Mouse (Mus musculus): ENCODE measurements around the gene Erf. TPM values are rescaled to one million over a fixed set of nuclear protein-coding genes. Genes with fewer than 3 reads are reported as not detected.
A peak's percentile ranks its signal among the peaks of the same experiment; 100 is the strongest.

Gene Erf
- polyA plus RNA-seq, 1 experiment, result 37.0 TPM

DNA sequence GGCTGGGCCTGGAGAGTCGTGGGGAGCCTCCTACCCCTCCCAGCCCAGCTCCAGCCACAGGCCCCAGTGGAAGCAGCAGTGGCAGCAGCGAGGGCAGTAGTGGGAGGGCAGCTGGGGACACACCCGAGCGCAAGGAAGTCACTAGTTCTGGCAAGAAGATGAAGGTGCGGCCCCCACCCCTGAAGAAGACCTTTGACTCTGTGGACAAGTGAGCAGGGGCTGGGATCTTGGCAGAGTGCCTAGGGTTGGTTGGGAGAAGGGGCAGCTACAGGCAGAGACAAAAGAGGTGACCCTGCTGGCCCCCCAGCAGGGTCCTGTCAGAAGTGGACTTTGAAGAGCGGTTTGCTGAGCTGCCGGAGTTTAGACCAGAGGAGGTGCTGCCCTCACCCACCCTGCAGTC lies 41.5 kb upstream of the Erf start:
- Histone ChIP-seq H3K27ac (ENCODE audit: insufficient read depth, low read depth, low read length) (no peak overlapping the region), H3K27me3 (replicated peaks; ENCODE audit: control insufficient read depth, insufficient read depth, low read length) (no peaks in the 10 kb centered on the region), H3K36me3 (ENCODE audit: control insufficient read depth, insufficient read depth, low read length) (no peaks in the 10 kb centered on the region), H3K4me3 (ENCODE audit: insufficient read depth, low read depth, low read length) (no peak overlapping the region), H3K4me1 (ENCODE audit: control insufficient read depth, insufficient read depth, low read length) (no peaks in the 10 kb centered on the region)
- no peak for DNase-seq
- TF ChIP-seq POLR2A (IDR thresholded peaks at IDR 0.05; ENCODE audit: low read depth, low read length) (no peak), CTCF (conservative IDR thresholded peaks at IDR 0.05; ENCODE audit: insufficient read depth, insufficient read length, low read depth, low read length) (no peak)
- 45% methylated on average over 7 of the region's 7 CpGs for WGBS

DNA sequence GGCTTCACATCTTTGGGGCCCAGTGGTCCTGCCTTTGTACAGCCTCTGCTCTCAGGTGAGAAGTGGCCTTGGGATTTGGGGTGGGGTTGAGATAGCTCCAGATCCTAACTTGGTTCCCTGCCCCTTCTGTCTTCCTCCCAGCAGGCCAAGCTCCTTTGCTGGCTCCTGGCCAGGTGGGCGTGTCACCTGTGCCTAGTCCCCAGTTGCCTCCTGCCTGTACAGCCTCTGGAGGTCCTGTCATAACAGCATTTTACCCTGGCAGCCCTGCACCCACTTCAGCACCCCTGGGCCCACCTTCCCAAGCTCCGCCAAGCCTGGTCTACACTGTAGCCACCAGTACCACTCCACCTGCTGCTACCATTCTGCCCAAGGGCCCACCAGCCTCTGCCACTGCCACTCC lies 40.4 kb upstream of the Erf start:
- no peaks in the 10 kb centered on the region for H3K27me3 ChIP-seq (replicated peaks; ENCODE audit: control insufficient read depth, insufficient read depth, low read length)
- H3K27ac ChIP-seq (ENCODE audit: insufficient read depth, low read depth, low read length), result no peak overlapping the region
- no peaks in the 10 kb centered on the region for H3K4me1 ChIP-seq (ENCODE audit: control insufficient read depth, insufficient read depth, low read length)
- H3K36me3 ChIP-seq (ENCODE audit: control insufficient read depth, insufficient read depth, low read length), result no peaks in the 10 kb centered on the region
- no peak overlapping the region for H3K4me3 ChIP-seq (ENCODE audit: insufficient read depth, low read depth, low read length)
- peak; percentile 71 for DNase-seq
- TF ChIP-seq CTCF (conservative IDR thresholded peaks at IDR 0.05; ENCODE audit: insufficient read depth, insufficient read length, low read depth, low read length) (no peak), POLR2A (IDR thresholded peaks at IDR 0.05; ENCODE audit: low read depth, low read length) (no peak)
- WGBS, result 58% methylated on average over 2 of the region's 2 CpGs

DNA sequence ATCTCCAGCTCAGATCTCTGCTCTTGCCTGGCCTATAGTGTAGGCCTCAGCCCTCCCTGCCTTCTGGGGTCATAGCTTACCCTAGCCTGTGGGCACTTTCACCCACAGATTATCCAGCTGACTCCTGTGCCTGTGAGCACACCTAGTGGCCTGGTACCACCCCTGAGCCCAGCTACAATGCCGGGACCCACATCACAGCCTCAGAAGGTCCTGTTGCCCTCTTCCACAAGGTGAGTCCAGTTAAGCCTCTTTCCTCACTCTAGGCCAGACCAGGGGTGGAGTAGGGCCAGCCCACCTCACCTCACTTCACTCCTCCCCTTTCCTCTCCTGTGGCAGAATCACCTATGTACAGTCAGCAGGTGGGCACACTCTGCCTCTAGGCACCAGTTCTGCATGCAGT lies 39.9 kb upstream of the Erf start:
- no peak for DNase-seq
- WGBS, result 92% methylated on average over 1 of the region's 1 CpGs
- Histone ChIP-seq H3K4me3 (ENCODE audit: insufficient read depth, low read depth, low read length) (no peak overlapping the region), H3K4me1 (ENCODE audit: control insufficient read depth, insufficient read depth, low read length) (no peaks in the 10 kb centered on the region), H3K36me3 (ENCODE audit: control insufficient read depth, insufficient read depth, low read length) (no peaks in the 10 kb centered on the region; the same call in 1 of the 2 replicates), H3K27me3 (replicated peaks; ENCODE audit: control insufficient read depth, insufficient read depth, low read length) (no peaks in the 10 kb centered on the region), H3K27ac (ENCODE audit: insufficient read depth, low read depth, low read length) (no peak overlapping the region)
- TF ChIP-seq POLR2A (IDR thresholded peaks at IDR 0.05; ENCODE audit: low read depth, low read length) (no peak), CTCF (conservative IDR thresholded peaks at IDR 0.05; ENCODE audit: insufficient read depth, insufficient read length, low read depth, low read length) (no peak)

DNA sequence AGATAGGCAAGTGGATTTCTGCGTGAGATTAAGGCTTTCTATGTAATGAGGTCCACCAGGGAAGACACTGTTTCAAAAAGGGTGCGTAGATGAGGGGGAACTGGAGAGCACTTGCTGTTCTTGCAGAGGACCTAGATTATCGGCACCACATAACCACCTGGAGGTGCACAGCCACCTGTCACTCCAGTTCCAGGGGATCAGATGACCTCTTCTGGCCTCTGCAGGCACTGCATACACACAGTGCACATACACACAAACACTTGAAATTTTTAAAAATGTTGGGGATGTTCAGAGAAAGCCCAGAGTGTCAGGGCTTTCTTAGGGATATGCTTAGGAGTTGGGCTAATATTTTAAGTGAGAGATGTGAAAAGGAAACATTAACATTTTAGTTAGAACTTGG lies 39.4 kb upstream of the Erf start:
- DNase-seq, result no peak
- TF ChIP-seq POLR2A (IDR thresholded peaks at IDR 0.05; ENCODE audit: low read depth, low read length) (no peak), CTCF (conservative IDR thresholded peaks at IDR 0.05; ENCODE audit: insufficient read depth, insufficient read length, low read depth, low read length) (peak; percentile 12; the same call in 1 of the 2 replicates)
- no peak overlapping the region for H3K4me3 ChIP-seq (ENCODE audit: insufficient read depth, low read depth, low read length)
- H3K27me3 ChIP-seq (replicated peaks; ENCODE audit: control insufficient read depth, insufficient read depth, low read length), result no peaks in the 10 kb centered on the region
- no peaks in the 10 kb centered on the region for H3K4me1 ChIP-seq (ENCODE audit: control insufficient read depth, insufficient read depth, low read length)
- H3K36me3 ChIP-seq (ENCODE audit: control insufficient read depth, insufficient read depth, low read length), result no peaks in the 10 kb centered on the region; the same call in 1 of the 2 replicates
- no peak overlapping the region for H3K27ac ChIP-seq (ENCODE audit: insufficient read depth, low read depth, low read length)
- 96% methylated on average over 3 of the region's 3 CpGs for WGBS

GRCm38 (mm10) chr7:25288721-25289120 lies 38.2 kb upstream of the Erf start:
- H3K4me3 ChIP-seq (ENCODE audit: insufficient read depth, low read depth, low read length), result no peak overlapping the region
- H3K27me3 ChIP-seq (replicated peaks; ENCODE audit: control insufficient read depth, insufficient read depth, low read length), result no peaks in the 10 kb centered on the region
- H3K4me1 ChIP-seq (ENCODE audit: control insufficient read depth, insufficient read depth, low read length), result no peaks in the 10 kb centered on the region
- no peak for DNase-seq
- H3K36me3 ChIP-seq (ENCODE audit: control insufficient read depth, insufficient read depth, low read length), result no peaks in the 10 kb centered on the region; the same call in 1 of the 2 replicates
- WGBS, result 96% methylated on average over 3 of the region's 3 CpGs
- no peak for TF ChIP-seq CTCF (conservative IDR thresholded peaks at IDR 0.05; ENCODE audit: insufficient read depth, insufficient read length, low read depth, low read length)
- TF ChIP-seq POLR2A (IDR thresholded peaks at IDR 0.05; ENCODE audit: low read depth, low read length), result no peak
- no peak overlapping the region for H3K27ac ChIP-seq (ENCODE audit: insufficient read depth, low read depth, low read length)

DNA sequence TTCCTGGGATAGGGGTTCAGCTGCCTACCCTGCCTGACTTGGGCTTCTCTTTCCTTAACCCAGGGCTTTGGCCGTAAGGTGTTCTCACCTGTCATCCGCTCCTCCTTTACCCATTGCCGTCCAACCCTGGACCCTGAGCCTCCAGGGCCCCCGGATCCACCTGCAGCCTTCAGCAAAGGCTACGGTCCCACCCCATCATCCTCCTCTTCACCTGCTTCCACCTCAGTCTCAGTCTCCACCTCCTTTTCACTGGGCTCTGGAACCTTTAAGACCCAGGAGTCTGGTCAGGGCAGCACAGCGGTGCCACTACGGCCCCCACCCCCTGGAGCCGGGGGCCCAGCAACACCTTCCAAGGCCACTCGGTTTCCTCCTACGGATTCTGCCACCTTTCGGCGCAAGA lies 37.5 kb upstream of the Erf start:
- Histone ChIP-seq H3K4me3 (ENCODE audit: insufficient read depth, low read depth, low read length) (no peak overlapping the region), H3K27me3 (replicated peaks; ENCODE audit: control insufficient read depth, insufficient read depth, low read length) (no peaks in the 10 kb centered on the region), H3K36me3 (ENCODE audit: control insufficient read depth, insufficient read depth, low read length) (no peaks in the 10 kb centered on the region; the same call in 1 of the 2 replicates), H3K27ac (ENCODE audit: insufficient read depth, low read depth, low read length) (no peak overlapping the region), H3K4me1 (ENCODE audit: control insufficient read depth, insufficient read depth, low read length) (0 out of 2 replicates have a peak, but pooled peaks cover 4% of the 10 kb centered on the region)
- no peak for DNase-seq
- TF ChIP-seq POLR2A (IDR thresholded peaks at IDR 0.05; ENCODE audit: low read depth, low read length), result no peak
- no peak for TF ChIP-seq CTCF (conservative IDR thresholded peaks at IDR 0.05; ENCODE audit: insufficient read depth, insufficient read length, low read depth, low read length)
- 87% methylated on average over 12 of the region's 12 CpGs for WGBS

DNA sequence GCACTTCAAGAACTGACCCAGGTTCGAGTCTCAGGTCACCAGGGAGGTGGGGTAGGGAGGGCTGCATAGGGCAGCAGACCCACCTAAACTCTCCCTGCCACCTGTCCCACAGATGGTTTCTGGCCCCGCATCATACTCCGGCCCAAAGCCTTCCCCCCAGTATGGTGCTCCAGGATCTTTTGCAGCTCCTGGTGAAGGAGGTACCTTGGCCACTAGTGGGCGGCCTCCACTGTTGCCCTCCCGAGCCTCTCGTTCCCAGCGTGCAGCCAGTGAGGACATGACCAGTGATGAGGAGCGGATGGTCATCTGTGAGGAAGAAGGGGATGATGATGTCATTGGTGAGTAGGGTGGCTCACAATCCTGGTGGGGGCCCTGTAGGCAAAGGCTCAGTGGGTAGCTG lies 36.4 kb upstream of the Erf start:
- Histone ChIP-seq H3K4me1 (ENCODE audit: control insufficient read depth, insufficient read depth, low read length) (0 out of 2 replicates have a peak, but pooled peaks cover 6% of the 10 kb centered on the region), H3K36me3 (ENCODE audit: control insufficient read depth, insufficient read depth, low read length) (no peaks in the 10 kb centered on the region; the same call in 1 of the 2 replicates), H3K27ac (ENCODE audit: insufficient read depth, low read depth, low read length) (no peak overlapping the region), H3K27me3 (replicated peaks; ENCODE audit: control insufficient read depth, insufficient read depth, low read length) (no peaks in the 10 kb centered on the region), H3K4me3 (ENCODE audit: insufficient read depth, low read depth, low read length) (no peak overlapping the region)
- DNase-seq, result no peak
- WGBS, result 79% methylated on average over 8 of the region's 8 CpGs
- TF ChIP-seq POLR2A (IDR thresholded peaks at IDR 0.05; ENCODE audit: low read depth, low read length) (no peak), CTCF (conservative IDR thresholded peaks at IDR 0.05; ENCODE audit: insufficient read depth, insufficient read length, low read depth, low read length) (no peak; the same call in 1 of the 2 replicates)

Data from kidney, adult 2 months (tissue).